Mouse (Mus musculus) cerebellum, adult 2 months (tissue): ENCODE measurements at regions not wholly inside any gene's neighbourhood (a gene's known extent, or its start where the extent isn't known, plus 50 kb on each side); places are given as distances from the start of the nearest gene placed in this dataset.

Experiments used
- CTCF ChIP-seq: fragments of 200-500 bp; IDR thresholded peaks from 2 replicates; pipeline ENCODE4 v1.5.1; 2011; ENCODE audit warnings: low read depth, mild to moderate bottlenecking, control low read depth, low read length, moderate library complexity, borderline replicate concordance; ENCODE audit not compliant: insufficient read depth
- POLR2A ChIP-seq: fragments of 200-500 bp; IDR thresholded peaks from 2 replicates; pipeline ENCODE4 v1.6.1; 2011; ENCODE audit warnings: low read length, control low read depth, borderline replicate concordance; ENCODE audit not compliant: insufficient read depth

DNA sequence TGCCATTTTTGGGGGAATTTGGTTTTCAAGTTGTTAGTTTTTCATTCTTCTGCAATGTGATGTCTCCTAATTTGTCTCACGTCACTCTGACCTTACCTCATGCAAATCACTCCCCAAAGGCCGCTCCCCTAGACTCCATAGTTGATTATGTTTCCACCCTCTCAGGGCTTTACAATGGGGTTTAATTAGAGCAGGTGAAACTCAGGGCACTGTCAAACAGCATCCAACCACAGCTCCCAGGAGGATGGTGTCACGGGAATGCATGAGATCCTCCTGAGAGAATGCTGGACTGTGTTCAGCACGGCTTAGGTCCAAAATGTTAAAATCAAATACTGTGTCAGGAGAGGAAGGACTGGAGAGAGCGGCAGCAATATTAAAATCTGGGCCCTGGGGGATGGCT, 100.4 kb upstream of the Nck2 start:
- TF ChIP-seq CTCF = no peak
- TF ChIP-seq POLR2A = no peak
